Mouse (Mus musculus): ENCODE measurements around the gene Aunip. TPM values are rescaled to one million over a fixed set of nuclear protein-coding genes. Genes with fewer than 3 reads are reported as not detected.

Gene Aunip
- 1.9 and 4.8 TPM in 2 replicates for polyA plus RNA-seq (2015; fragmentation: Nextera tagmentation; extraction: Ambion mirVana)

GRCm38 (mm10) chr4:134510845-134511411 is at the start of gene Aunip:
Gene Aunip (plus strand): TSS chr4:134510999.

GRCm38 (mm10) chr4:134468215-134468575 is 42.6 kb upstream of the Aunip start, which contains the start of gene Stmn1:
Gene Stmn1 (plus strand): TSS chr4:134468320.

GRCm38 (mm10) chr4:134496595-134497210 is 14.1 kb upstream of the Aunip start, which contains the start of gene Paqr7:
Gene Paqr7 (plus strand): TSS chr4:134496697.

GRCm38 (mm10) chr4:134534932-134535786 is 24.4 kb downstream of the Aunip start, which contains the start of gene Mtfr1l:
Gene Mtfr1l (minus strand): TSS chr4:134535387.

GRCm38 (mm10) chr4:134551494-134552316 is 40.9 kb downstream of the Aunip start, which contains the start of gene Selenon:
Gene Selenon (minus strand): TSS chr4:134552166.

Small RNA genes lying within 50 kb of the gene (microRNA-seq; reads per million reads assigned to microRNA genes)
- gene Gm23634 (ENCODE audit: borderline replicate concordance, insufficient number of aligned reads) = not detected
- gene Mir6403 (ENCODE audit: borderline replicate concordance, insufficient number of aligned reads) = not detected

Other genes with a start within 250 kb of the Aunip start
- gene Pdik1l, start 223.1 kb upstream of the Aunip start, polyA plus RNA-seq (2015; fragmentation: Nextera tagmentation; extraction: Ambion mirVana) = 12.5 and 15.1 TPM in 2 replicates
- gene Trim63, start 195.9 kb upstream of the Aunip start, polyA plus RNA-seq (2015; fragmentation: Nextera tagmentation; extraction: Ambion mirVana) = 0.41 and 0.68 TPM in 2 replicates
- 5.0 and 7.6 TPM in 2 replicates for gene Slc30a2, start 167.8 kb upstream of the Aunip start, polyA plus RNA-seq (2015; fragmentation: Nextera tagmentation; extraction: Ambion mirVana)
- 1.0 and 1.9 TPM in 2 replicates for gene Extl1, start 127.1 kb upstream of the Aunip start, polyA plus RNA-seq (2015; fragmentation: Nextera tagmentation; extraction: Ambion mirVana)
- gene Pafah2, start 114.7 kb upstream of the Aunip start, polyA plus RNA-seq (2015; fragmentation: Nextera tagmentation; extraction: Ambion mirVana) = 6.1 and 6.2 TPM in 2 replicates
- gene Stmn1, start 42.7 kb upstream of the Aunip start, polyA plus RNA-seq (2015; fragmentation: Nextera tagmentation; extraction: Ambion mirVana) = 570 and 1,127 TPM in 2 replicates
- gene Paqr7, start 14.3 kb upstream of the Aunip start, polyA plus RNA-seq (2015; fragmentation: Nextera tagmentation; extraction: Ambion mirVana) = 27.8 and 50.7 TPM in 2 replicates
- 107 and 163 TPM in 2 replicates for gene Mtfr1l, start 24.4 kb downstream of the Aunip start, polyA plus RNA-seq (2015; fragmentation: Nextera tagmentation; extraction: Ambion mirVana)
- gene Selenon, start 41.2 kb downstream of the Aunip start, polyA plus RNA-seq (2015; fragmentation: Nextera tagmentation; extraction: Ambion mirVana) = 30.6 and 31.8 TPM in 2 replicates
- 9.6 and 9.7 TPM in 2 replicates for gene Man1c1, start 193.3 kb downstream of the Aunip start, polyA plus RNA-seq (2015; fragmentation: Nextera tagmentation; extraction: Ambion mirVana)

All from adrenal gland, postnatal 0 days (tissue).